Mouse (Mus musculus): ENCODE data around the gene Kdm4b. TPM values are rescaled to one million over a fixed set of nuclear protein-coding genes. Genes with fewer than 3 reads are reported as not detected.

The Kdm4b gene
- polyA plus RNA-seq, 1 experiment from 2014 or later = 33.5 TPM

DNA sequence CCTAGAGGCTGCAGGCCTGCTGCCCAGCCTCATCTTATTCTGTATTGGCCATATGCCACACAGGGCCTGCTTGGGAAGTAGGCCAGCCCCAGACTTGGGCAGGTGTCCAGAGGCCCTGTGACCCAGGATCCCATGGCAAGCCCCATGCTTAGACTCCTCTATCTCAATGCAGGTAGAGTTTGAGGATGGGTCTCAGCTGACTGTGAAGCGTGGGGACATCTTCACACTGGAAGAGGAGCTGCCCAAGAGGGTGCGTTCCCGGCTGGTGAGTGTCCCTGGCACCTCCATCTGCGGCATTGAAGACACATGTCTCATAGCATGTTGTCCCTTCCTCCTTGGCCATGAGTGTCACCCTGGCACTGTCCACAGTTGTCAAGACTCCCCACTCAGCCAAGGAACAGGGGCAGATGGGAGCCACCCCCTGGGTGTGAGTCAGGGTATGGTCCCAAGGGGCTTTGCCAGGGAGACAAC is 75.2 kb downstream of the Kdm4b start:
- peaks cover 70% of the 10 kb centered on the region for H3K36me3 ChIP-seq (ENCODE audit: control insufficient read depth, insufficient read depth, low read length)
- no peak overlapping the region for H3K9ac ChIP-seq (ENCODE audit: low read length)
- H3K4me1 ChIP-seq (replicated peaks; ENCODE audit: control insufficient read depth, insufficient read depth, low read length) = no peaks in the 10 kb centered on the region
- H3K9me3 ChIP-seq (ENCODE audit: control insufficient read depth, low read length) = no peaks in the 10 kb centered on the region
- DNase-seq (ENCODE audit: low spot score) = no peak
- ATAC-seq (replicated peaks; ENCODE audit: low FRiP score, low TSS enrichment, low read depth) = no peak
- H3K27ac ChIP-seq (ENCODE audit: low read depth) = no peak overlapping the region
- WGBS = 93% methylated on average over 4 of the region's 4 CpGs
- H3K27me3 ChIP-seq (replicated peaks; ENCODE audit: control insufficient read depth, insufficient read depth, low read length) = no peaks in the 10 kb centered on the region
- H3K4me3 ChIP-seq (ENCODE audit: low read depth, low read length) = no peak overlapping the region
- H3K4me2 ChIP-seq (ENCODE audit: low read length) = no peak overlapping the region

DNA sequence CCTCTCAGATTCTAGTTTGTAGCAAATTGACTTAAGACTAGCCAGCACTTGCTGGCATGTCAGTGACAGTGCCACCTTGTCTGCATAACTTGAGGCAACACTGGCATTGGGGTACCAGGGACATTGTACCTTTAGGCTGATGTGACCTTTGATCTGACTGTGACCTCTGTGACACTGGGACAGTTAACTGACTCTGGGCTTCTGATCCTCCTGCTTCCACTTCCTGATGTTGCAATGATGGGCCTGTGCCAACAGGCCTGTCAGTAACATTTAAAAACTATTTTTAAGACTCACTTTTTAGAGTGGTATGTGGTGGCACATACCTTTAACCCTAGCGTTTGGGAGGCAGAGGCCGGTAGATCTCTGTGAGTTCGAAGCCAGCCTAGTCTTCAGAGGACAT is 79.5 kb downstream of the Kdm4b start:
- WGBS = 86% methylated on average over 3 of the region's 3 CpGs
- peaks cover 29% of the 10 kb centered on the region for H3K36me3 ChIP-seq (ENCODE audit: control insufficient read depth, insufficient read depth, low read length)
- H3K4me1 ChIP-seq (replicated peaks; ENCODE audit: control insufficient read depth, insufficient read depth, low read length) = peaks cover 25% of the 10 kb centered on the region

GRCm38 (mm10) chr17:56405856-56406840 is 80.3 kb downstream of the Kdm4b start:
- Histone ChIP-seq H3K4me3 (ENCODE audit: low read depth, low read length) (no peak overlapping the region), H3K27me3 (replicated peaks; ENCODE audit: control insufficient read depth, insufficient read depth, low read length) (no peaks in the 10 kb centered on the region), H3K4me2 (ENCODE audit: low read length) (no peak overlapping the region), H3K9ac (ENCODE audit: low read length) (no peak overlapping the region), H3K9me3 (ENCODE audit: control insufficient read depth, low read length) (no peaks in the 10 kb centered on the region), H3K4me1 (replicated peaks; ENCODE audit: control insufficient read depth, insufficient read depth, low read length) (peaks cover 25% of the 10 kb centered on the region), H3K27ac (ENCODE audit: low read depth) (peak overlapping the region; percentile 57; the same call in 1 of the 2 replicates), H3K36me3 (ENCODE audit: control insufficient read depth, insufficient read depth, low read length) (peaks cover 27% of the 10 kb centered on the region)
- ATAC-seq (replicated peaks; ENCODE audit: low FRiP score, low TSS enrichment, low read depth) (no peak), DNase-seq (ENCODE audit: low spot score) (peak; percentile 56)
- WGBS = 82% methylated on average over 14 of the region's 14 CpGs

More for the DNA sequence above, 79.5 kb downstream of the Kdm4b start:
- Histone ChIP-seq H3K9me3 (ENCODE audit: control insufficient read depth, low read length) (no peaks in the 10 kb centered on the region), H3K4me3 (ENCODE audit: low read depth, low read length) (no peak overlapping the region), H3K27me3 (replicated peaks; ENCODE audit: control insufficient read depth, insufficient read depth, low read length) (no peaks in the 10 kb centered on the region), H3K4me2 (ENCODE audit: low read length) (no peak overlapping the region), H3K9ac (ENCODE audit: low read length) (no peak overlapping the region), H3K27ac (ENCODE audit: low read depth) (no peak overlapping the region)
- ATAC-seq (replicated peaks; ENCODE audit: low FRiP score, low TSS enrichment, low read depth) (no peak), DNase-seq (ENCODE audit: low spot score) (no peak)

DNA sequence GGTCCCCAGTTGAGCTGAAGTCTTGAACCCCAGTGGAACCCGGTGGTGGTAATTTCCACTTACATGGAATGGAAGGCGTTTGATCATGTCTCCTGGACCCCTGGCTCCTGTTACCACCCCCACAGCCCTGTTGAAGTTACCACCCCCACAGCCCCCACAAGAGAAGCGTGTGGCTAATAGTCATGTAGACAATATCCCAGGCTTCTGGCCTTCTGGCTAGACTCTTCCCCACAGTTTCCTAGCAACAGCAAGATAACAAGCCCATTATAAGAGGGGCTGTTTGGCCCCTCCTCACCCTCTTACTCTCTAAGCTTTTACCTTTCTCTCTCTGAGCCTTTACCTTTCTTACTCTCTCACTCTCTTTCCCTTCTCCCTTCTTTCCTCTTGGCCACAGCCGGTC is 81.0 kb downstream of the Kdm4b start:
- H3K4me2 ChIP-seq (ENCODE audit: low read length) = no peak overlapping the region
- H3K9me3 ChIP-seq (ENCODE audit: control insufficient read depth, low read length) = no peaks in the 10 kb centered on the region
- WGBS = 53% methylated on average over 4 of the region's 4 CpGs
- H3K27me3 ChIP-seq (replicated peaks; ENCODE audit: control insufficient read depth, insufficient read depth, low read length) = no peaks in the 10 kb centered on the region
- no peak overlapping the region for H3K9ac ChIP-seq (ENCODE audit: low read length)
- H3K36me3 ChIP-seq (ENCODE audit: control insufficient read depth, insufficient read depth, low read length) = peaks cover 26% of the 10 kb centered on the region
- H3K4me1 ChIP-seq (replicated peaks; ENCODE audit: control insufficient read depth, insufficient read depth, low read length) = peaks cover 25% of the 10 kb centered on the region
- ATAC-seq (replicated peaks; ENCODE audit: low FRiP score, low TSS enrichment, low read depth) = no peak
- H3K27ac ChIP-seq (ENCODE audit: low read depth) = peak overlapping the region; percentile 57; the same call in 1 of the 2 replicates
- no peak for DNase-seq (ENCODE audit: low spot score)
- H3K4me3 ChIP-seq (ENCODE audit: low read depth, low read length) = no peak overlapping the region

GRCm38 (mm10) chr17:56407379-56407778 is 81.5 kb downstream of the Kdm4b start:
- no peaks in the 10 kb centered on the region for H3K9me3 ChIP-seq (ENCODE audit: control insufficient read depth, low read length)
- H3K36me3 ChIP-seq (ENCODE audit: control insufficient read depth, insufficient read depth, low read length) = peaks cover 26% of the 10 kb centered on the region
- no peak for DNase-seq (ENCODE audit: low spot score)
- no peak overlapping the region for H3K9ac ChIP-seq (ENCODE audit: low read length)
- 23% methylated on average over 8 of the region's 8 CpGs for WGBS
- peak overlapping the region; percentile 57; the same call in 1 of the 2 replicates for H3K27ac ChIP-seq (ENCODE audit: low read depth)
- peaks cover 25% of the 10 kb centered on the region for H3K4me1 ChIP-seq (replicated peaks; ENCODE audit: control insufficient read depth, insufficient read depth, low read length)
- no peaks in the 10 kb centered on the region for H3K27me3 ChIP-seq (replicated peaks; ENCODE audit: control insufficient read depth, insufficient read depth, low read length)
- 0 out of 2 replicates have a peak, but pooled peaks have one; percentile 18 for ATAC-seq (replicated peaks; ENCODE audit: low FRiP score, low TSS enrichment, low read depth)
- no peak overlapping the region for H3K4me3 ChIP-seq (ENCODE audit: low read depth, low read length)
- no peak overlapping the region for H3K4me2 ChIP-seq (ENCODE audit: low read length)

- Histone ChIP-seq H3K4me2 (ENCODE audit: low read length) (no peak overlapping the region), H3K27me3 (replicated peaks; ENCODE audit: control insufficient read depth, insufficient read depth, low read length) (no peaks in the 10 kb centered on the region), H3K27ac (ENCODE audit: low read depth) (peak overlapping the region; percentile 54), H3K9me3 (ENCODE audit: control insufficient read depth, low read length) (no peaks in the 10 kb centered on the region), H3K36me3 (ENCODE audit: control insufficient read depth, insufficient read depth, low read length) (peaks cover 35% of the 10 kb centered on the region), H3K9ac (ENCODE audit: low read length) (no peak overlapping the region), H3K4me3 (ENCODE audit: low read depth, low read length) (no peak overlapping the region), H3K4me1 (replicated peaks; ENCODE audit: control insufficient read depth, insufficient read depth, low read length) (peaks cover 25% of the 10 kb centered on the region)
- no peak for ATAC-seq (replicated peaks; ENCODE audit: low FRiP score, low TSS enrichment, low read depth)
- DNase-seq (ENCODE audit: low spot score) = no peak
- WGBS = 46% methylated on average over 13 of the region's 13 CpGs
Observed at GRCm38 (mm10) chr17:56408965-56409625, 83.2 kb downstream of the Kdm4b start.

- H3K27ac ChIP-seq (ENCODE audit: low read depth) = peak overlapping the region; percentile 54
- peak; percentile 41 for ATAC-seq (replicated peaks; ENCODE audit: low FRiP score, low TSS enrichment, low read depth)
Observed at GRCm38 (mm10) chr17:56409759-56410158, 83.9 kb downstream of the Kdm4b start.

GRCm38 (mm10) chr17:56411437-56411836 is 85.6 kb downstream of the Kdm4b start:
- no peak overlapping the region for H3K4me3 ChIP-seq (ENCODE audit: low read depth, low read length)
- H3K36me3 ChIP-seq (ENCODE audit: control insufficient read depth, insufficient read depth, low read length) = peaks cover 57% of the 10 kb centered on the region
- peaks cover 24% of the 10 kb centered on the region for H3K4me1 ChIP-seq (replicated peaks; ENCODE audit: control insufficient read depth, insufficient read depth, low read length)
- ATAC-seq (replicated peaks; ENCODE audit: low FRiP score, low TSS enrichment, low read depth) (no peak), DNase-seq (ENCODE audit: low spot score) (no peak)
- no peak overlapping the region for H3K9ac ChIP-seq (ENCODE audit: low read length)
- H3K27me3 ChIP-seq (replicated peaks; ENCODE audit: control insufficient read depth, insufficient read depth, low read length) = no peaks in the 10 kb centered on the region
- WGBS = 92% methylated on average over 7 of the region's 7 CpGs
- no peak overlapping the region for H3K27ac ChIP-seq (ENCODE audit: low read depth)
- no peak overlapping the region for H3K4me2 ChIP-seq (ENCODE audit: low read length)
- no peaks in the 10 kb centered on the region for H3K9me3 ChIP-seq (ENCODE audit: control insufficient read depth, low read length)

More at GRCm38 (mm10) chr17:56409759-56410158, 83.9 kb downstream of the Kdm4b start:
- no peak for DNase-seq (ENCODE audit: low spot score)
- Histone ChIP-seq H3K4me2 (ENCODE audit: low read length) (0 out of 2 replicates have a peak overlapping the region, but pooled peaks have one; percentile 0), H3K4me3 (ENCODE audit: low read depth, low read length) (no peak overlapping the region), H3K9me3 (ENCODE audit: control insufficient read depth, low read length) (no peaks in the 10 kb centered on the region), H3K4me1 (replicated peaks; ENCODE audit: control insufficient read depth, insufficient read depth, low read length) (peaks cover 25% of the 10 kb centered on the region), H3K27me3 (replicated peaks; ENCODE audit: control insufficient read depth, insufficient read depth, low read length) (no peaks in the 10 kb centered on the region), H3K36me3 (ENCODE audit: control insufficient read depth, insufficient read depth, low read length) (peaks cover 40% of the 10 kb centered on the region), H3K9ac (ENCODE audit: low read length) (no peak overlapping the region)
- WGBS = 29% methylated on average over 8 of the region's 8 CpGs
